Mouse (Mus musculus): ENCODE results near the gene Pla2g2f.

- TF ChIP-seq BHLHE40 (IDR thresholded peaks at IDR 0.05; ENCODE audit: low read depth, low read length) = no peak
- TF ChIP-seq POLR2A (IDR thresholded peaks at IDR 0.05; ENCODE audit: low read depth, low read length) = no peak
- no peak for TF ChIP-seq CTCF (conservative IDR thresholded peaks at IDR 0.05 in 1 of 2, IDR thresholded peaks at IDR 0.05 in 1 of 2; ENCODE audit: low read depth in 2 of 2, low read length in 2 of 2)
- TF ChIP-seq TBP (conservative IDR thresholded peaks at IDR 0.05; ENCODE audit: low read depth, low read length) = no peak
- TF ChIP-seq CHD2 (IDR thresholded peaks at IDR 0.05; ENCODE audit: low read length) = no peak
- no peak for TF ChIP-seq ZNF384 (IDR thresholded peaks at IDR 0.05; ENCODE audit: low read depth, low read length)
- TF ChIP-seq MAX (IDR thresholded peaks at IDR 0.05; ENCODE audit: low read length) = no peak
Measured at GRCm38 (mm10) chr4:138701111-138701510, 56.3 kb downstream of the Pla2g2f start.
